Mouse (Mus musculus) heart, adult 9 months (tissue): ENCODE data around the gene Zfp658.

Experiments used
- DNase-seq, 2 experiments: peaks; one replicate each; pipeline ENCODE4 v3.0.0; 2022; ENCODE audit warnings: low spot score in 2 of 2

Gene Zfp658

DNA sequence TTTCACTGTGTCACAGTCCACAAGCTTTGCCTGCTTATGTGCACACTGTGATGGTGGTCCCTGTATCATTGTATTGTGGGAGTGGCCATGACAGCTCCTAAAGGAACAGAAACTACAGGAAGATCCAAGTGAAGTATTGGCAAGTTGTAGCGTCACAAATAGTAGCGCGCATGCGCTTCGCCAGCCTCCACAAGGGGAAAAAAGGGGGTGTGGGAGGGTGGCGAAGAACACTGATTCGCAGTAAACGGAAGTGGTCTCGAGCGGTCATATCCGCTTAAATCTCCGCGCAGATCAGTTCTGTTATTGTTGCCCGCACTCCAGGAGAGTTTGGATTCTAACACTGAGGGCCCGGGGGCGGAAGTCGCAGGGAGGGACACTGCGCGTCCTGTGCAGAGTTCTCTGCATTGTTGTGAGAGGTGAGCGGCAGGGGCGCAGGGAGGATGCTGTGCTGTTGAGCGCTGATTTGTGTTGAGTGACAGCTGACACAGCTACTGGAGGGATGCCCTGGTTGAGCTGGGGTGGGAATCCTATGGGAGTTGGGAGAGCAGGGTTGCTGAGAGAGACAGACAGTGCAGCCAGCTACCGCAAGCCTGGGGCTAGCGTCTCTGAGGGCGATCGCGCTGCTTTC is at the start of gene Zfp658:
TSS of gene Zfp658 (plus strand) at position 251 of the 628 bp plus-strand sequence.
- peak; percentile 81 to 84 for DNase-seq

DNA sequence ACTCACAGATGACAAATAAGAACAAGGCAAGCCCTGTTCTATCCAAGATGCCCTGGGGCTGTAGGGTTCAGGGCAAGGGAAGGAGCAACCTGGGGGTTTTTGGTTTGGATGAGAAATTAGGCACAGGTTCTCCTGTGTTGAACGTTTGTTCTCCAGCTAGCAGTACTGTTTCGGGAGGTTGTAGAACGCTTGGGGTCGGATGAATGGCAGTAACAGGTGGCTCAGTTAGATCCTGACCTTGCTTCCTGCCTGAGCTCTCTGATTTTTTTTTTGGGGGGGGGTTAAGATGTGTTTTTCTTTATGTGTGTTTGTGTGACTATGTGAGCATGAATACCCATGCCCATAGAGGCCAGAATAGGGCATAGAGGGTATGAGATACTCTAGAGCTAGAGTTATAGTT is 49.5 kb upstream of the Zfp658 start:
- DNase-seq = no peak

DNA sequence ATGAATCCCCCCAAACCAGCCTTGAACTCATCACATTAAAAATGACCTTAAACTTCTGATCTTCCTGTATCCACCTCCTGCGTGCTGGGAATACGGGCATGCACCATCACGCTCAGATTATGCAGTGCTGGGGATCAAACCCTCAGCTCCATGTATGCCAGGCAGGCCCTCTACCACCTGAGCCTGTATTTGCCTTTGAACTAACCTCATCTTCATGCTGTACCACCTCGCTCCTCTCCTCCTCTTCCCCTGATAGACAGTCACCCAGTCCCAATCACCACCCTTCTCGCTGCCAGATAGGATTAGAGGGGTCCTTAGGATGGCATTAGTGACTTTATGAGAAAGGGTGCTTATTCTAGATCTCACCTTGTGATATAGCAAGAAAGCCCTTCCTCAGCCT is 47.0 kb upstream of the Zfp658 start:
- DNase-seq = no peak

DNA sequence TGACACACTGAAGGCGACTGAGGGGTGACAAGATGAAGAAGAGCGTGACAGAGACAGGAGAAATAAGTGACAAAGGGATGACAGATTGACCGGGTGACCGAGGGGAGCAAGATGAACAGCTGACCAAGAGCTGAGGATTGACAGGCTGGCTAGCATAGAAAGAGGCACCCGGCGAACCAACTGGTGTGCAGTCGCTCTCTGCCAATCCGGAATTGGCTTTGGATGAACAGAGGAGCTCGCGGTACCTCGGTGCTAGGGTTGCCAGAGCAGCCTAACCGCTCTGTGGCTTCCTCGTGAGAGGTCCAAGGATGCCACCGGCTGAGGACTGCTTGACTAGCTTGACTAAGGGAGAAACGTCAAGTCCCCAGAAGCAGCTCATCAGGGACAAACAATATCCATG is 43.7 kb upstream of the Zfp658 start:
- no peak for DNase-seq

DNA sequence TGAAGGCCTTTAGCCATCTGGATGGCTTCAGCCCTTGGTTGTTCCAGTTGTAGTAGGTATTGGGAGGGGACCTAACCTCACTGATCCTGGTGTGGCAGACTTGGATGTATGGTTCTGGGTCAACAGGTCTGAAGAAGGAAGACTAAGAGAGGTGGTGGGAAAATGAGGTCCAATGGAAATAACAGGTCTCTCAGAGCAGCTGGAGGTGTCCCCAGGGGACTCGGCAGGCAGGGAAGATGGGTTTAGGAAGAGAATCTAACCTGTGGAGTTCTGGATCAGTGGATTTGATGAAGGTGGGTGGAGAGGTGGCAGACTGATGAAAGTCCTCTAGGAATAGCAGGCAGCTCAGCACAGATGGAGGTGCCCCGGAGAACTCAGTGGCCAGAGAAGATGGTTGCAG is 39.3 kb upstream of the Zfp658 start:
- DNase-seq = no peak

DNA sequence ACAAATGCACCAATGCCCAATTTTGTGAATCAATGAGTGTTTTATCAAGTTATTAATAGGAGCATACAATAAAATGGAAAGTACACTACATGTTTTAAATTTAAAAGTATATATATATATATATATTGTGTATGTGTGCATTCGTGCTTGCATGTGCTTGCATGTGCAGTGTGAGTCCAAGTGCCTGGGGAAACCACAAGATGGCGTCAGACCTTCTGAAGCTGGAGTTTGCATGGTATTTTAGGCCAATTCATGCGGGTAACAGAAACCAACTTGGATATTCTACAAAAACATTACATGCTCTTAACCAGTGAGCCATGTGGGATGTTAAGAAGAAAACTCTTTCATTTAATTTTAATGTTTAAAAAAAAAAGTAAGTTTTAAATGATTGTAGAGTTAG is 36.7 kb upstream of the Zfp658 start:
- no peak for DNase-seq

DNA sequence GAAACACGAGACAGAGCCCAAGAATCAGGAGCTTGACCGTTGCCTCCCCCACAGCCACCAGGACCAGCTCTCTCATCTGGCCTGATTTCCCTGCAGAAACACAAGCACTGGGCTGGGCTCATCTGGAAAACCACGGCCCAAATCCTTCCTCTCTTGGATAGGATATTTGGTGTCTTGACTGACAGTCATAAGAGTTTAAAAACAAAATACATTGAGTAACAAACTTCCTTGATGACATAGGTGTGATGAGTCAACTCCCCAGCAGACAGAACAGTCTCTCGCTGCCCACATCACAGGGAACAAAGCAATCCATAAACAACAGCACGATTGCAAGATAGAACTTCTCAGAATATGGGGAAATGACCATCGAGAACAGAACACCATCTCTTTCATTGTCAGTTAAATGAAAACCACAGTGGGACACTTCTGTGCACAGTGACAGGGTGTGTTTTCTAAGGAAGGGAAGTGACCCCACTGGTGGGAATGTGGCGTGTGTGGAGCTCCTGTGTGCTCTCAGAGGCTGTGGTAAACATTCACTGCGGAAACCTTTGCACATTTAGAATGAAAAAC is 31.8 kb upstream of the Zfp658 start:
- DNase-seq = no peak

DNA sequence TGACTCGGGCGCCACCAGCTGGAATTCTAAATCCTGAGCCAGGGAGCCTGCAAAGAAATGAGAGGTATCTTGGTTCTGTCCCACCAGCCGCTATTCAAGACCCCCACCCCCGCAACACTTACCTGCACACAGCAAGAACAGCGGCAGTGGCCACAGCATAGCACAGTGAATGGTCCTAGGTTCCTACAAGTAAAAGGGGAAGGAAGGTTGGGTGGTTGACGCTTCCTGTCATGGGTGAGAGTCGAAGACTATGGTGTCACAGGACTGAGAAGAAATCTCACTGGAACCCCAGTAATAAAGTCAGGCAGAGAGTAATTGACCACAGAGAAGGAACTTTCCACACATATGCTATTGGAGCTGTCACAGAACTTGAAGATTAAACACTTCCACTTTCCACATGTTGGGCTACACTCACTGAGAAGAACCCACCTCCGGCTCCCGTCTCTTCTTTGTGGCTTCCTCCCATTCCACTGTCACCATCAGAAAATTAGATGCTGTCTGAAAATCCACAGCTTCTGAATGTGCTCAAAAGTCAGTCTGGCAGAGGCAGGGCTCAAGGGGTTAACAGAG is 29.0 kb upstream of the Zfp658 start:
- DNase-seq = peak; percentile 6 to 51

DNA sequence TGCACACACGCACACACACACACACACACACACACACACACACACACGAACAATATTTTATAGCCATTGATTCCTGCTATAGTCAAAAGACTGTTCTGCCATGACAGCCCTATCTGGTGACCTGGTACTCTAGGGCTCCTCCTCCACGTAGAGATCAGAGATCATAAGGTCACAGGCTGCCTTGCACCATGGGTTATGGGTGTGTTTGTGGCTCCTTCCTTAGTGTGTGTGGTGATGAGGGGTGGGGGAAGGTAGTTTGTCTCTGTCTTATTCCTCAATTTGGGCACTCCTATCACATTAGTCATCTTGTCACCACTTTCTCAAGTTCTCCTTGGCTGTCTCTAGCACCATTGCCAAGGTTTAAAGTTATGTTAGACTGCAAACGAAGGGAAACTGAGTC is 23.5 kb upstream of the Zfp658 start:
- no peak for DNase-seq

DNA sequence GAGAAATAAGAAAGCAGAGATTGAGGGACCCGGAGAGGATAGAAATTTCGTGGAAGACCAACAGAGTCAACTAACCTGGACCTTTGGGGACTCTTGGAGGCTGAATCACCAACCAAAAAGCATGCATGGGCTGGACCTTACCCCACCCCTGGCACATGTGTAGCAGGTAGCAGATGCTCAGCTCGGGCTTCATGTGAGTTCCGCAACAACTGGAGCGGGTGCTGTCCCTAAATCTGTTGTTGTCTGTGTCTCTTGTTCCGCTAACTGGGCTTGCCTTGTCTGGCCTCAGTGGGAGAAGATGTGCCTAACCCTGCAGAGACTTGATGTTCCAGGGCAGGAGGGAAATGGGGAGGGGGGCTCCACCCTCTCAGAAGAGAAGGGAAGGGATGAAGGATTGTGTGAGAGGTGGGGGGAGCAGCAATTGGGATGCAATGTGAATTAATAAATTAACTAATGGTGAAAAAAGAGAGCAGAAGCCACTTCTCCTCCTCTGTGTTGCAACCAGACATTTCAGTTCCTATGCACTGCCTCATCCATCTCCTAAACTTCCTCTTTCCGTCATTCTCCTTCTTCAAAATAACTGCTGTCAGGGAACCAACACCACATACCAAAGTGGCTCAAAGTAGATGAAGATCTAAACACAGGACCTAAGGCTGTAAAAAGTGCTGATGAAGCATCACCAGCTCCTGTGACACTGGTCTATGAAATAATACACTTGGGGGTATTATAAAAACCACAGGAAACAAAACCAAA is 17.7 kb upstream of the Zfp658 start, which contains the start of gene Cd33:
TSS of gene Cd33 (minus strand) at position 204 of the 753 bp plus-strand sequence.
- DNase-seq = peak; percentile 15 to 41

DNA sequence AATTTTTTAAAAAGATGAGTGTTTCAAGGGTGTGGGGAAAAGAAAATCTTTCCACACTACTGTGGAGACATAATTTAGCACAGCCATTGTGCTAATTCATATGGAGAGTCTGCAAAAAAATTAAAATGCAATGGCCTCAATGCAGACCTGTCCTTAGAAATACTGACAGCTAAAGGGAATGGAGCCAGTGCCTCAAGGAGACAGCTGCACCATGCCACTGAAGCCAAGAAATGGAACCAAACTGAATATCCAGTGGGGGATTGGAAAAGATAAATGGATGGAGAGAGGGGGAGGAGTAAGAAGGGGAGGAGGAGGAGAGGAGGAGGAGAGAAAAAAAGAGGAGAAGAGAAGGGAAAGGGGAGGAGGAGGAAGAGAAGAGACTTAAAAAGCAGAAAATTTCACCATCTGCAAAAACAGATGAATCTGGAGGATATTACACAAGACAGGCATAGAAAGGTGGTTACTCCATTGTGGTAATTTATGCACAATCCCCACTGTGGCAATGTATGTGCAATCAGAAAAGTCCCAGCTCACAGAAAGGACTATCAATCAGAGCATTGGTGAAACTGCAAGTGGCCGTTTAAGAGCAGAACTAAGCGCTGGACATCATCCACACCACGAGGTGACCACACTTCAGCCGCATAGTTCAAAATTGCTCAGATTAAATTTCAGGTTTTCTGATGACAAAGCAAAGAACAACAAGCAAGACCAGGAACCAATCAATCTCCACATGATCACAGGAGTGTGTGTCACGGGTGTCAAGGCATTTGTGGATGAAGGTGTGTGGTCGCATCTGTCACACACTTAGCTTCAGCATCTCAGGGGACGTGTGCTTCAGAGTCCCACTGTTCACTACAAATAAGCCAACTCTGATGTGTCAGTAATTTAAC is 16.2 kb upstream of the Zfp658 start:
- DNase-seq = no peak

DNA sequence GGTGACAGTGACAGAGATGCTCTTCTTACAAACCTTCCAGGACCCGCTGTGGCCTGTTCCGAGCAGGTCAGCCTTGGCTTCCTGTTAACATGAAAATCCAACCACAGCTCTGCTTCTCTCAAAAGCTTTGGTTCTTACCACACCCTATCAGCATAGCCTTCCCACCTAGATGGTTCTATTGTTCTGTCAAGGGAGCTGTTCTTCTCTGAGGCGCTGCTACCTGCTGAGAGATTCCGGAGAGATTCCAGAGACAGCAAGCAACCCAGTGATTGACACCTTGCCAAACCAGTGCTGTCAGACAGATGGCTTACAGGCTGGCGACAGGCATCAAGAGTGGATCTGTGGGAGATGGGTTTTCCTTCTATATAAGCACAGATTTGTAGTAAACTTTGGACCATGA is 14.4 kb upstream of the Zfp658 start:
- no peak for DNase-seq

DNA sequence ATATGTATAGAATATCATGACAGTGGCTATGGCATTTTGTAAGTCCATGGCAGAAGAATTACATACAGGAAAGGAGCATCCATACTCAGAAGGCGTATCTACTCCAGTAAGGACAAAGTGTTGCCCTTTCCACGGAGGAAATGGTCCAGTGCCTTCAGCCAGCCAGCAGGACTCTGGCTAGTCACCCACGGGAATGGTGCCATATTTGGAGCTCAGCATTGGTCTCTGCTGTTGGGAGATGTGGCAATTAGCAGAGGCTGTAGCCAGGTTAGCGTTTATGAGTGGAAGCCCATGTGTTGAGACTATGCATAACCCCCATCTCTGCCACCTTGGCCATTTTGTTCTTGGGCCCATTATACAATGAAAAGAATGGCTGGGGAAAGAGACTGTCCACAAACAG is 13.8 kb upstream of the Zfp658 start:
- no peak for DNase-seq

DNA sequence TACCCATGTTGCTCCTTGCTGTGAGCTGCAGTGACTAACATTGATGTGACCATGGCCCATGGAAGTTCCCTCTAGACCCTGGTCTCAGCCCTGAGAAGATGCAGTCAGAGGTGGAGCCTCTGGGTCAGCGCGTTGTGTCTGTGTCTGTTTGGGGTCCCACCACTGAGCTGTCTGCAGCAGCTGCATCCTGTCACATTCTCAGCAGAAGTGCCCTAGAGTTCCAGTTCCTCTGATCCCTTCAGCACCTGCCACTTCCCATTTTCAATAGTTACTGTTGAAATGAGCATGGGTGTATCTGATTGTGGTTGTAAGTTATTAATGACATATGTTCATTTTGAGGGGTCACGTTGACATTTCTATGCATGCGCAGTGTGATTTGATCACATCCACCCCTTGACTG is 8.9 kb upstream of the Zfp658 start:
- peak; percentile 27 to 58 for DNase-seq

DNA sequence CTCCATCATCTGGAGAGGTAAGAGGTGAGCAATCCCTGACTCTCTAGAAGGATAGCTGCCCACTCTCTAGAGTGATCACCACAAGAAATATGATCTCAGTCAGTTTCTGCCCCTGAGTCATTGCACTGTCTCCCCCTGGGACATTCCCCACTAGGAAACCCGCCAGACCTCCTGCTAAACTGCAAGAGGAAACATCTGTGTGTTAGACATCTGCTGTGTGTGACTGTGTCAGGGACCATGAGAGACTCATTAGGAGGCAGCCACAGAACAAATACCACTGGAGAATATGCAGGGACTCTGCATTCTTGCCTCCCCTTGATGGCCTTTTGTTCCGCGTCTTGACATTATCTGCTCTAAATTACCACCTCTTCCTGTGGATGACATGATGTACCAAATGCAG is 7.5 kb upstream of the Zfp658 start:
- peak; percentile 61 to 75 for DNase-seq

DNA sequence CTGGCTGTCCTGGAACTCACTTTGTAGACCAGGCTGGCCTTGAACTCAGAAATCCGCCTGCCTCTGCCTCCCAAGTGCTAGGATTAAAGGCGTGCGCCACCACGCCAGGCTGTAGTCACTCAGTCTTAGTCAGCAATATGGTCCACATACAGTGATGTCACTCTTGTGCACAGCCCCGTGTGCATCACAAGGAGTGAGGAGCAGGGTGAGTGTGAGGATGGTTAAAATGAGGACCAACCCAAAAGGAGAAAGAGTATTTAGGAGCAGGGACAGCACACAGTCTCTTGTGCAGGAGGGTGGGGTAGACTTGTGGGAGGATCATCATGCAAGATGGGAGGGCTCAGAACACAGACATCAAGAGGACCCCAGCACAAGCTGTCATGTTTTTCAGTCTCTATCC is 6.7 kb upstream of the Zfp658 start:
- no peak for DNase-seq

DNA sequence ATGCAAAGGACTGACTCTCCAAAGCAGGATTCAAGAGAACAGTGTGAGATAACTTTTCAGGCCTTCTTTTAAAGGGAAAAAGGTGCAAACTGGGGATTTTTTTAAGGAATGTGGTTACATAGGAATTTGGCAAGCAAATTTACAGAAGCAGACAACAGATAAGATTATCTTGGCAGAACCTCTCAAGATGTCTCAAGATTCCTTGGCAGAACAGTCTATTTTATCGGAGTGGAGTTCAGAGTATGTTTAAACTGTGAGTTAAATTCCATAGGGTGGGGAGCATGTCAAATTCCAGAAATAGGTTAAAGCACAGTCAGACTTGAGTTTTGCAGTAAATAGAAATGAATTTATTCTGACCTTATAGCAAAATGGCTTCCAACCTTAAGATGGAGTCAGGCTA is 5.2 kb upstream of the Zfp658 start:
- no peak for DNase-seq

DNA sequence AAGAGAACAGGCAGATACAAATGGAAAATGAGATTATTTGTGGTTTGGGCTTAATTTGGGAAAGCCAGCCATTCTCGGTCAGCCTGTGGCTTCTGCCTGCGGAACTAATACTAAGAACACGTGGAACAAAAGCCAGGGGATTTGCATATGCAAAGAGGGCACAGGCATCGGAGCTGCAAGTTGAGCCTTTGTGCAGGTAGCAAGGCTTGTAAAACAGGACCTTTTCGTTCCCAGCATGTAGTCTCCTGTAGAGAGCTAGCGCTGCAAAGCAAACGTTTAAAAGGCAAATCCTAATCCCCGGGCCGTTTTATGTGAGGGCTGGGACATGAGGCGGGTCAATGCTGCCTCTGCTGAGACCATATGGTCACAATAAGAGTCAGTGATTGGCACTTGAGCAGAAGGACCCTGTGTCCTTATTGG is 605 bp downstream of the Zfp658 start:
- DNase-seq = peak in 1 of 2 experiments; percentile 16

DNA sequence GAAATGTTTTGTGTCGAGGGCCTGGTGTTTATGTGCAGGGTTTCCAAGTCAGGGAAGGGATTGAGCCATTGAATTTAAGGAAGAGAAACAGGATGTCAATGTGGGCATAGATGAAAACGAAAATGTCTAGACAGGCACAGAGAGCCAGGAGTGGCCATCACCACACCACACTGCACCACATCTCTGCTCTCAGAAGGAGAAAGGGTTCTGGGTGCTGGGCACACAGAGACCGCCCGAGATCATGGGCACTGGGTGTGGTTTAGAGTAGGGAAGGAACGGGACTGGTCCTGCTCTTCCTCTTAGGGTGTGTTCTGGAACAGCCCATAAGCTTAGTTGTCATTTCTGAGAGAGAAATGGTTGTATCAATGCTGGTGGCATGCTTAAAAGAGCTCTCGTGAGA is 1.2 kb downstream of the Zfp658 start:
- no peak for DNase-seq

DNA sequence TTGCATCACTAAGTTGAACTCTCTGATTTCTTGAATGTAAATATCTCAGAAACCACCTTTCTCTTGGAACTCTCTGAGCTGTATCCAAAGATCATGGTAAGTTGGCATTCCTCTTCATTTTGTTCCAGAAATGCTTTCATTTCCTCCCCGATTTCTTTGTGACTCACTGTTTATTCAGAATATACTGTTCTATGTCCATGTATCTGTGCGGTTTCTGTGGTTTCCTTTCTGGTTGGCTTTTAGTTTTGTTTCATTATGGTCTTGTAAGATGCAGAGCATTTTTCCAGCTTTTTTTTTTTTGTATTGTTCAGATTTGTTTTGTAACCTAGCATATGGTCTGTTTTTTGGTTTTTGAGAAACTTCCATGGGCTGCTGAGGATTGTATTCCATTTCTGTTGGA is 9.2 kb downstream of the Zfp658 start:
- DNase-seq = no peak

DNA sequence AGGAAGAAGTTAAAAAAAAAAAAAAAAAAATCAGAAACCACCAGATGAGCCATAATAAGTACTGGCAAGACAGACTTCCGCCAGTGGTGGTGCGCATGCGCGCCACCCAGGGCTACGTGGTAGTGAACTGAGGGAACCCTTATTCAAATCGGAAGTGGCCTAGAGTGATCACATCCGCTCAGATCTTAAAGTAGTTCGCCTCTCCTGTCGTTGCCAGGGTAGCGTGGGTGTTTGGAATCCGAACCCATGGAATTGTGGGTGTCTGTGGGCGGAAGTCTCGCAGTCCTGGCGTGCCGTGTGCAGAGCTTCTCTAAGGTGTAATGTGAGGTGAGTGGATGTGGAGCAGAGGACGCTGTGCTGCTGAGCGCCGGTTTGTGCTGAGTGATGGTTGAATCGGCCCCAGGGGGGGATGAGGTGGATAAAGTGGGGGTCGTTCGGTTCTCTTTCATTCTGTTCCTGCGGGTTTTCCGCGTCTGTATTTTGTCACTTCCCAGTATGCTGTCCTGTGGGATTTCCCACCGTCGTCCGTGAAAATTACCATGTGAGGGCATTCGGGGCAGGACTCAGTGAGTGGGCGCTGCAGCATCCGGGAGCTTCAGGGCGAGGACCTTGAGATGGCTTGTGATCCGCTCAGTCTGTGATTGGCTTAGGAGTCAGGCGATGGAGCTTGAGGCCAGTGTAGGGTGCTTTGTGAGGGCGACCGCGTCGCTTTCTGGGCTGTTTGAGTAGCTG is 17.6 kb downstream of the Zfp658 start, which contains the start of gene Zfp719:
TSS of gene Zfp719 (plus strand) at position 171 of the 732 bp plus-strand sequence.
- DNase-seq = peak; percentile 92 to 94
